Mouse (Mus musculus): ENCODE measurements around the gene 9230112D13Rik. TPM values are rescaled to one million over a fixed set of nuclear protein-coding genes. Genes with fewer than 3 reads are reported as not detected.

Gene 9230112D13Rik
- not detected in 2 replicates for polyA plus RNA-seq (2015; fragmentation: Nextera tagmentation; extraction: Ambion mirVana)

GRCm38 (mm10) chr14:34522701-34523100 is at the start of gene 9230112D13Rik:
Gene 9230112D13Rik (minus strand): TSS chr14:34522801.

DNA sequence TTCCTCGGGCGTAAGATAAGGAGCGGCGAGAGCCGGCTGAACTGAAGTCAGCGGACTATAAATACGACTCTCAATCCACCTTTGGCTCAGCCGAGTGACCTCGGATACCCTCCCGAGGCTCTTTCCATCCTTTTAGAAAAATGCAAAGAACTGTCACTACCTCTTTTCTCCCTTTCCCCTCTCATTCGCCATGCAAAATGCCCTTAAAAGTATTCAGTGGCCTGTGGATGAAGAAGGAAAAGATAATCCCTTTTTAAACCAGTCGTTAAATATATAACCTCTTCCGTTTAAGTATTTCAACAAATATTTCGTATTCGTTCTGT is 19.3 kb downstream of the 9230112D13Rik start, which contains the start of gene Bmpr1a:
Gene Bmpr1a (minus strand): TSS at position 17 of the 323 bp plus-strand sequence.

Other genes with a start within 250 kb of the 9230112D13Rik start
- 8.8 and 9.0 TPM in 2 replicates for gene Shld2, start 212.3 kb downstream of the 9230112D13Rik start, polyA plus RNA-seq (2015; fragmentation: Nextera tagmentation; extraction: Ambion mirVana)
- gene Glud1, start 212.1 kb downstream of the 9230112D13Rik start, polyA plus RNA-seq (2015; fragmentation: Nextera tagmentation; extraction: Ambion mirVana): 193 and 194 TPM in 2 replicates
- not detected in 2 replicates for gene Fam25c, start 167.4 kb downstream of the 9230112D13Rik start, polyA plus RNA-seq (2015; fragmentation: Nextera tagmentation; extraction: Ambion mirVana)
- gene Sncg, start 148.0 kb downstream of the 9230112D13Rik start, polyA plus RNA-seq (2015; fragmentation: Nextera tagmentation; extraction: Ambion mirVana): 289 and 298 TPM in 2 replicates
- gene Mmrn2, start 147.3 kb downstream of the 9230112D13Rik start, polyA plus RNA-seq (2015; fragmentation: Nextera tagmentation; extraction: Ambion mirVana): 1.6 and 1.9 TPM in 2 replicates
- gene Bmpr1a, start 19.5 kb downstream of the 9230112D13Rik start, polyA plus RNA-seq (2015; fragmentation: Nextera tagmentation; extraction: Ambion mirVana): 20.3 and 21.0 TPM in 2 replicates
- 1.6 and 1.7 TPM in 2 replicates for gene Ldb3, start 65.9 kb upstream of the 9230112D13Rik start, polyA plus RNA-seq (2015; fragmentation: Nextera tagmentation; extraction: Ambion mirVana)
- not detected in 2 replicates for gene Opn4, start 77.3 kb upstream of the 9230112D13Rik start, polyA plus RNA-seq (2015; fragmentation: Nextera tagmentation; extraction: Ambion mirVana)
- 10.3 and 12.3 TPM in 2 replicates for gene Wapl, start 151.1 kb upstream of the 9230112D13Rik start, polyA plus RNA-seq (2015; fragmentation: Nextera tagmentation; extraction: Ambion mirVana)

Data from neural tube, postnatal 0 days (tissue).